Mouse (Mus musculus) neutrophil, adult 59 days (primary cell): Measurements from ENCODE around the gene Slc27a3. TPM values are rescaled to one million over a fixed set of nuclear protein-coding genes. Genes with fewer than 3 reads are reported as not detected.

Source experiments
- total RNA-seq, 2 experiments: library from RNA; stranded (reverse); gene quantifications; 1 replicate in 1 of 2; 2 replicates in 1 of 2; pipeline ENCODE4 v1.2.4; 2023

Slc27a3 gene
- total RNA-seq, result 1 to 10 TPM; 1.3 to 1.6 TPM

GRCm38 (mm10) chr3:90389511-90390490 is at the start of gene Slc27a3:
Gene Slc27a3 (minus strand): TSS chr3:90389938.

DNA sequence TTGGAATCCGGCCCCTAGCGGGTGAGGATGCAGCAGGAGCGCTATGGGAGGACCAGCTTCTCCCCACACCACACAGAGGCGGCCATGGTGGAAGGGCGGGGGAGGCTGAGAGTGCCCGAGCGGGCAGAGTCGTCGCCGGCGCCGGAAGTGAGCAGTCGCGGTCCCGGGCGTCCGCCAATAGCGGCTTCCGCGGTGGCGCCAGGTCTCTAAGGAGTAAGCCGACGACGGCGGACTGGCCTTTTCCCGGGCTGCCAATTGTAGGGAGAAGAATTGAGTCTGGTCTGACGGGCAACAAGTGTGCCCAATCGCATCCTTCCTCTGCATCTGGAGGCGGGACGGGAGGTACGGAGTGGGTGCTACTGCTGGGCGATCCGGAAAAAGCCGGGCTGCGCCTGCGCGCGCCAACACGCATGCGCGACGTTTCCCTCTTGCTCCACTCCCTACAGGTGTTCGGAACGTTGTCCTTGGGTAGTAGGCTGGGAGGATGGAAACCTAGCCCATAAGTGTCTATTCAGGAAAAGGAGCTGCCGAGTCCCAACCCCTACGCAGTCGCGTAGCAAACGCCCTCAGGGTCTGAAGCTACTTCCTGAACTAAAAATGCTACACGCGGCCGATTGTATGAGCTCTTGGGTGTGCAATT is 43.8 kb upstream of the Slc27a3 start, which contains the start of gene Ints3:
Ints3 (minus strand) TSS at position 242 of the 640 bp plus-strand sequence.

Other genes starting within 250 kb of the Slc27a3 start
- 1,000 to 10,000 TPM; 1,765 to 1,918 TPM for gene Rps27, start 176.3 kb downstream of the Slc27a3 start, total RNA-seq
- gene Rab13, start 176.2 kb downstream of the Slc27a3 start, total RNA-seq, result 1 to 10 TPM; 2.3 to 3.9 TPM
- gene Jtb, start 158.3 kb downstream of the Slc27a3 start, total RNA-seq, result 10 to 100 TPM; 27.6 to 30.9 TPM
- not detected for gene Creb3l4, start 146.4 kb downstream of the Slc27a3 start, total RNA-seq
- gene Slc39a1, start 141.8 kb downstream of the Slc27a3 start, total RNA-seq, result 10 to 100 TPM; 21.0 to 22.9 TPM
- gene Crtc2, start 135.8 kb downstream of the Slc27a3 start, total RNA-seq, result 10 to 100 TPM; 59.8 to 70.4 TPM
- gene Dennd4b, start 124.8 kb downstream of the Slc27a3 start, total RNA-seq, result 10 to 100 TPM; 49.7 to 67.2 TPM
- gene Gatad2b, start 96.8 kb downstream of the Slc27a3 start, total RNA-seq, result 10 to 100 TPM; 63.0 to 70.9 TPM
- 10 to 100 TPM; 41.6 to 47.1 TPM for gene Ints3, start 43.7 kb upstream of the Slc27a3 start, total RNA-seq
- under 1 TPM; 0.24 to 0.53 TPM for gene Npr1, start 75.9 kb upstream of the Slc27a3 start, total RNA-seq
- 10 to 100 TPM; 48.3 to 54.9 TPM for gene Ilf2, start 86.2 kb upstream of the Slc27a3 start, total RNA-seq
- gene Snapin, start 101.1 kb upstream of the Slc27a3 start, total RNA-seq, result 10 to 100 TPM; 29.9 to 34.6 TPM
- 10 to 100 TPM; 71.9 to 85.5 TPM for gene Chtop, start 119.6 kb upstream of the Slc27a3 start, total RNA-seq
- 10 to 100 TPM; 20.7 to 24.0 TPM for gene S100a1, start 124.5 kb upstream of the Slc27a3 start, total RNA-seq
- gene S100a13, start 124.5 kb upstream of the Slc27a3 start, total RNA-seq, result 10 to 100 TPM; 37.9 to 38.8 TPM
- gene S100a14, start 136.9 kb upstream of the Slc27a3 start, total RNA-seq, result under 1 TPM in 1 of 2 experiments, not detected in 1; 0.69 TPM
- gene S100a16, start 147.3 kb upstream of the Slc27a3 start, total RNA-seq, result not detected
- 1 to 10 TPM; 5.8 to 6.8 TPM for gene S100a3, start 170.6 kb upstream of the Slc27a3 start, total RNA-seq
- gene S100a2, start 200.3 kb upstream of the Slc27a3 start, total RNA-seq, result 1 to 10 TPM; 1.6 to 3.5 TPM
- not detected for gene Gm42674, start 212.0 kb upstream of the Slc27a3 start, total RNA-seq
- gene S100a4, start 213.8 kb upstream of the Slc27a3 start, total RNA-seq, result 100 to 1,000 TPM; 261 to 505 TPM
- not detected for gene S100a5, start 218.6 kb upstream of the Slc27a3 start, total RNA-seq
- gene S100a6, start 222.9 kb upstream of the Slc27a3 start, total RNA-seq, result 1,000 to 10,000 TPM; 1,472 to 1,540 TPM